Mouse (Mus musculus) frontal cortex, postnatal 25 days (tissue): ENCODE data around the gene Zdhhc21.

ENCODE experiments used
- DNase-seq, 2 experiments: peaks; one replicate each; pipeline ENCODE4 v3.0.0; 2022; ENCODE audit warnings: low spot score in 2 of 2

Zdhhc21 gene

GRCm38 (mm10) chr4:82859131-82860125, at the start of gene Zdhhc21:
TSS of gene Zdhhc21 (minus strand) at chr4:82859958.
- DNase-seq, result peak; percentile 67 to 74

DNA sequence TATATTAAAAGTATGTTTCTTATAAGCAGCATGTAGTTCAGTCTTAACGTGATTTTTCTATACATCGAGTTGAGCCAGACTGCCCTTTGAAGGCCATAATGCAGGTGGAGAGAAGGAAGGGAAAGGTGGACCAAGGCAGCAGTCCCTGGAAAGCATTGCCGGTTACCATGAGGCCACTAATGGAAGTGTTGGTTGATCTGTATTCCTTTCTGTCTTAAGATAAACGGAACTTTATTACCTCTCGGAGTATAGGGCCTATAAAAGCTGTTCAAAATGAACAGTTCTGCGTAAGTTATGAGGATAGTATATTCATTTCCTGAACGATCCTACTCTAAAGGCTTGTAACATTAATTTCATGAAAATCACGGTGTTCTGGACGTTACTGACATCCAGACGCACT, 35.5 kb upstream of the Zdhhc21 start:
- no peak for DNase-seq

GRCm38 (mm10) chr4:82892247-82892646, 32.5 kb upstream of the Zdhhc21 start:
- DNase-seq, result no peak

GRCm38 (mm10) chr4:82891566-82891965, 31.8 kb upstream of the Zdhhc21 start:
- no peak for DNase-seq

DNA sequence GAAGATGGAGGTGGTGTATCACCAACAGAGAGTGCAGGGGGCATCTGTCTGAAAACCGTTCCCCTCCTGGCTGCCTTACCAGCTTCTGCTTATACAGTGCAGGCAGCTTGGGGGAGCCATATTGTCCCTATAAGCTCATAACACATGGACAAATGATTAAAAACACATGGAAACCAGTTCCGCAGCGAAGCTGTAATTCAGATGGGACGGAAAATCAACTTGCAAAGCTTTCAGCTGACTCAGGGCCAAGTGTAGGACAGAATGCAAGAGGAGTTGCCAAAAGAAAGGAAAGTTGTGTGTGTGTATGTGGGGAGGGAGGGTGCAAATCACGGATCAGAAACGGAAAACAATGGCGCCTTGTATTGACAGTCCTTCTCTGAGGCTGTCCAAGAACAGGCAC, 31.3 kb upstream of the Zdhhc21 start:
- DNase-seq, result no peak

GRCm38 (mm10) chr4:82890585-82890984, 30.8 kb upstream of the Zdhhc21 start:
- no peak for DNase-seq

- DNase-seq, result no peak
These were observed 26.4 kb upstream of the Zdhhc21 start for GRCm38 (mm10) chr4:82886148-82886547.

GRCm38 (mm10) chr4:82885535-82885913, 25.8 kb upstream of the Zdhhc21 start:
- DNase-seq, result no peak

DNA sequence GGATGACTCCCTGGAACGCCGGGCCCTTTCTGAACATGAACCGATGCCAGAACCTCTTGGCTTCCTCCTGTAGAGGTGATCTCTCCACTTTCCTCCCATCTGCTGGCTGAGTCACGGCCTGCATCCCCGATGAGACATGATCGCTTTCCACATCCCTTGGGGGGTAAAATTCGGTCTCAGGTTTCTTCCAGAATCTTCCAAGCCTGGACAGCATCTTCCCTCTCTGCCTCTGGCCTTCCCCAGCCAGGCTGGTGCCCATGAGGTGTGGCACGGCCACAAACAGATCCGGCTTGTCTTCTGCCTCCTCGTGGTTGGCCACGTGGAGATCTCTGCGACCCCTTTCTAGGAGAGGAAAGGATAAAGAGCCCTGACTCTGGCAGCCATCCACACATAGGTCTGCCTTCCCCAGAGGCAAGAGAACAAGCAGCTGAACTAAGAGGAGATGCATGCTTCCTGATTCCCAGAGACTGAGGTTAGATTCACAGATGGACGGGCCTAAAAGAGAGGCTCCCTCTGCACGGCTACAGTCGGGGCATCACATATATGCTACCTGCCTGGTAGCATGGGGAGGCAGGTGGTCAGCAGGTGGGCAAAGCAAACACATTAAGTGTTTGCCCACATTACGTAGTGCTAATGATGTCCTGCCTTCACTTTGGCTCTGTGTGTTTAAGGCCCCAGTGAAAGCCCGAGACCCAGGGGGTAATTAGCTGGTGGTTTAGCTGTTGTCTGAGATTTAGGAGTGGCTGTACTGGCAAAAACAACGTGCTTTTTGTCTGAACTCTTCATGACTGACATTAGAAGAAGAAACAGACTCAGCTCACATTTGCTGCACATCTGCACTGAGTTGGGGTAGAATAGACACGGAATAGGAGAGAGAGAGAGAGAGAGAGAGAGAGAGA, 25.1 kb upstream of the Zdhhc21 start, which contains the start of gene Cer1:
Cer1 (minus strand) TSS at position 513 of the 899 bp plus-strand sequence.
- DNase-seq, result no peak

DNA sequence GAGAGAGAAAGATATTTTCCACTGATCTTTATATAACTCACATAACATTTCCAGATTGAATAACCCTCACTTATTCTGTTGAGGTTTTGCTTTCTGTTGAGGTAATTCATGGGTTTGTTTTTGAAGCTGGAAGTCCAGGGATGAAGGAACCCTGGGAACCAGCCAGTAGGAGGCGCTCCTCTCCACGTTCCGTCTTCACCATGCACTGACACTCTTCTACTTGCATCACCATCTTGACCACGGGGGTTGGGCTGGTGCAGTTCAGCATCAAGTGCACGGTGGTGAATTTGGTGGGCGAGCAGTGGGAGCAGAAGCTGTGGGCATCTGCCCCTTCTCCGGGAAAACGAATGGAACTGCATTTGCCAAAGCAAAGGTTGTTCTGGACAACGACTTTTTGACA, 22.7 kb upstream of the Zdhhc21 start:
- no peak for DNase-seq

DNA sequence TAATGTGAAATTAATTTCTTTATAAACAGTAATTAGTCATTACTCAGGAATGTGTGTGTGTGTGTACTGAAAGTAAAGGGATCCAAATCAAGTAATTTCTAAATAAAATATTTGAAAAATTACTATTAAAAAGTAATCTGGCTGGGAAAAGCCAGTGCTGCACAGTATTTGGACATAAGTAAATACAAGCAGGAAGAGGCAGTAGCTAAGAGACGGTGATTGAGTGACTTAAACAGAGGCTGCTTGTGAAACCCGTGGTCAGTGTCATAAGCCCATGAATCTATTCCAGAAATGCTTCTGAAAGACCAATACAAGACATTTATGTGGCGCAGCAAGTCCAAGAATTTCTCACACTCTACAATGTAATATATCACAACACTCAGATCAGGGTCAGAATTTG, 21.6 kb upstream of the Zdhhc21 start:
- no peak for DNase-seq

- DNase-seq, result no peak
These were observed 20.5 kb upstream of the Zdhhc21 start for GRCm38 (mm10) chr4:82880243-82880642.

GRCm38 (mm10) chr4:82879152-82879551, 19.4 kb upstream of the Zdhhc21 start:
- DNase-seq, result no peak

GRCm38 (mm10) chr4:82876656-82877055, 16.9 kb upstream of the Zdhhc21 start:
- DNase-seq, result no peak

- no peak for DNase-seq
These were observed 15.8 kb upstream of the Zdhhc21 start for GRCm38 (mm10) chr4:82875532-82875931.

DNA sequence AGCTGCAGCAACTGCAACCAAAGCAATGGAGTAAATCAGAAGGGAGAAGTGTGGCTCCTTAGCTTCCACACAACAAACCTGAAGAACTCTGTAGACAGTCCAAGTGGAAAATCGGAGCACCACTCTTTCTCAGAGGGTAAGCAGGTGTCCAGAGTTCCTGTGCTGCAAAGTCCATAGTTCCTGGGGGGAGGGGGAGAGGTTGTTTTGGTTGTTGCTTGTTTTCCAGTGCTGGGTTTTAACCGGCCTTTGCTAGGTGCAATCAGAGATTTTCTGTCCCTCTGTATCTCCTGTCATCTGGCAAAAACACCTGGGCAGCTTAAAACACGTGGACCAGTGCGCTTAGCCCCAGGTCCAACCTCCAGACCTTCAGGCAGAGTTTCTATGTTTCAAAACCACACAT, 15.0 kb upstream of the Zdhhc21 start:
- no peak for DNase-seq

GRCm38 (mm10) chr4:82872548-82872947, 12.8 kb upstream of the Zdhhc21 start:
- no peak for DNase-seq

DNA sequence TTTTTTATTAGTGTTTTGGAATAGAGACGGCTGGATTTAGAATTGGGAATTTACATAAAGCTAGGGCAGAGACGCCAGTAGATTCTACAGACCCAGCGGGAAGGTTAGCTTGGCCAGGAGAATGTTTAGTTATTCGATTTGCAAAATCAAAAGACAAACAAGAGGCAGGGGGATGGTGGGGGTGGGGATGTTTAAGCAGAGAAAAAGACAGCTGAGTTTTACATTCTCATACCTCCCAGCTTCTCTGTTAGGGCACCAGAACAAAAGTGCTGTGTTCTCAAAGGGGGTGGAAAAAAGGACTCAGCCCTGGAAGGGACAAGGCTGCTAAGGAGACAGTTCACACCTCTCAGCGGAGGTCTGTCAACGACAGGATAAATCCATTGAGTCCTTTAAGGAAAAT, 12.4 kb upstream of the Zdhhc21 start:
- no peak for DNase-seq

GRCm38 (mm10) chr4:82870931-82871330, 11.2 kb upstream of the Zdhhc21 start:
- DNase-seq, result no peak

GRCm38 (mm10) chr4:82867731-82868445, 8.1 kb upstream of the Zdhhc21 start:
- no peak for DNase-seq

GRCm38 (mm10) chr4:82867111-82867510, 7.4 kb upstream of the Zdhhc21 start:
- DNase-seq, result no peak
